Comparison of ENCODE assay signal across 13 mouse cellular contexts in the genomic region with DNA sequence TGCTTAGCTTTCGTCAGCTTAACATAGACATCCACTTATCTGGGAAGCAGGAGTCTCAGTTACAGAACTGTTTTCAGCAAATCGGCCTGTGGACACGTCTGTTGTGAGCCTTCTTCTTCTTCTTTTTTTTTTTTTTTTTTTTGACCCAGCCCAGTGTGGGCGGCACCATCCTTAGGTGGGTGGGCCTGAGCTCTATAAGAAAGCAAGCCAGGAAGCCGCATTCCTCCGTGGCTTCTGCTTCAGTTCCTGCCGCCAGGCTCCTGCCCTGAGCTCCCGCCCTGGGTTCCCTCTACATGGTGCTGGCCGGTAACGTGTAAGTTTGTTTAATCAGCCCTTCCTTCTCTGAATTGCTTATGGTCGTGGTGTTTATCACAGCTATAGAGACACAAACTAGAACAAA. TPM values are rescaled to one million over a fixed set of nuclear protein-coding genes. Genes with fewer than 3 reads are reported as not detected.
DNase-seq lines count a peak whose midpoint lies in the region; ATAC-seq and TF ChIP-seq lines count a peak whose summit lies in the region.
"Had no signal": no experiment of that assay in that cellular context is flagged by ENCODE, and none has a peak within 500 bp of the region (broad histone marks: within the 10 kb centered on the region; RNA-seq: fewer than 3 reads in every experiment).

No protein-coding gene starts in this region.

- no peak for DNase-seq in gastrocnemius, adult 2 months
- DNase-seq in gastrocnemius, adult 8-10 months (ENCODE audit: low spot score in 2 of 2) = no peak
- peak; percentile 25 for DNase-seq in T-cell, adult 2 months (ENCODE audit: low spot score)
- DNase-seq in lung, postnatal 4 days = no peak
- DNase-seq in layer of hippocampus, adult 18-20 months (ENCODE audit: low spot score in 2 of 2) = no peak
- DNase-seq: B cell, adult 2 months; cerebellum, adult 9-10 months had no signal

- ATAC-seq in inflammation-experienced regulatory T-cells, adult 6 months = peak; percentile 21
- no peak for ATAC-seq in intestine, postnatal 0 days

- H3K27ac ChIP-seq in gastrocnemius, adult 2 months = peak overlapping the region; percentile 89
- H3K27ac ChIP-seq in intestine, postnatal 0 days (ENCODE audit: low read depth, low read length) = no peak overlapping the region
- H3K27ac ChIP-seq: hindbrain, embryonic 10.5 days; kidney, embryonic 15.5 days had no signal

- intact Hi-C loops in gastrocnemius, adult 2 months (cut with DNase I) = no loop called here

- H3K4me2 ChIP-seq in myocyte (ENCODE audit: low read depth) = peak overlapping the region; percentile 99
- H3K4me2 ChIP-seq in intestine, postnatal 0 days (replicated peaks; ENCODE audit: low read depth) = no peak overlapping the region
- H3K4me2 ChIP-seq: embryonic facial prominence, embryonic 13.5 days; kidney, embryonic 15.5 days had no signal

- peak overlapping the region; percentile 22 for H3K4me3 ChIP-seq in gastrocnemius, adult 2 months
- H3K4me3 ChIP-seq in myocyte = peak overlapping the region; percentile 29
- H3K4me3 ChIP-seq in intestine, postnatal 0 days (ENCODE audit: low read depth, low read length) = no peak overlapping the region
- H3K4me3 ChIP-seq: embryonic facial prominence, embryonic 13.5 days; hindbrain, embryonic 10.5 days; kidney, embryonic 15.5 days had no signal

- H3K4me1 ChIP-seq in intestine, postnatal 0 days (replicated peaks; ENCODE audit: control insufficient read depth, insufficient read depth, low read length) = peaks cover 14% of the 10 kb centered on the region

- no peaks in the 10 kb centered on the region for H3K27me3 ChIP-seq in myocyte (ENCODE audit: control insufficient read depth, insufficient read depth, insufficient read length)
- H3K27me3 ChIP-seq in intestine, postnatal 0 days (replicated peaks; ENCODE audit: control insufficient read depth, insufficient read depth, low read length) = no peaks in the 10 kb centered on the region
- H3K27me3 ChIP-seq: embryonic facial prominence, embryonic 13.5 days; kidney, embryonic 15.5 days had no signal

- H3K9me3 ChIP-seq in intestine, postnatal 0 days (ENCODE audit: control insufficient read depth) = no peaks in the 10 kb centered on the region
- H3K9me3 ChIP-seq: embryonic facial prominence, embryonic 13.5 days; hindbrain, embryonic 10.5 days; kidney, embryonic 15.5 days had no signal

- WGBS in intestine, postnatal 0 days = 47% methylated on average over 11 of the region's 11 CpGs

- peak; percentile 92 for TF ChIP-seq POLR2A in myocyte (IDR thresholded peaks at IDR 0.05; ENCODE audit: insufficient read length, low read depth)

- no peaks in the 10 kb centered on the region for H3K36me3 ChIP-seq in myocyte (ENCODE audit: control insufficient read depth, insufficient read depth)
- no peaks in the 10 kb centered on the region for H3K36me3 ChIP-seq in intestine, postnatal 0 days (ENCODE audit: control insufficient read depth, insufficient read depth)
- H3K36me3 ChIP-seq: hindbrain, embryonic 10.5 days; kidney, embryonic 15.5 days had no signal

- H3K79me2 ChIP-seq in myocyte (ENCODE audit: control insufficient read depth, insufficient read depth) = peaks cover 95% of the 10 kb centered on the region

- no peak overlapping the region for H3ac ChIP-seq in myocyte (ENCODE audit: control insufficient read depth, insufficient read length)

- TF ChIP-seq CTCF in gastrocnemius, adult 2 months (IDR thresholded peaks at IDR 0.05) = no peak
- TF ChIP-seq CTCF in intestine, postnatal 0 days (IDR thresholded peaks at IDR 0.05; ENCODE audit: low read depth) = no peak

- H3K9ac ChIP-seq in intestine, postnatal 0 days (ENCODE audit: low read depth, low read length) = no peak overlapping the region
- H3K9ac ChIP-seq: embryonic facial prominence, embryonic 13.5 days; kidney, embryonic 15.5 days had no signal

TF ChIP-seq in myocyte, 11 proteins besides CTCF, POLR2A, EP300 and RAD21:
- TF ChIP-seq MYOD1 (IDR thresholded peaks at IDR 0.05; ENCODE audit: control insufficient read depth in 1 of 3, insufficient read length in 2 of 3, low read depth in 2 of 3) (no peak), USF1 (IDR thresholded peaks at IDR 0.05; ENCODE audit: low read depth) (no peak), MAX (IDR thresholded peaks at IDR 0.05; ENCODE audit: low read depth) (no peak), TCF12 (IDR thresholded peaks at IDR 0.05; ENCODE audit: insufficient read depth, poor library complexity, severe bottlenecking) (no peak), POLR2AphosphoS2 (IDR thresholded peaks at IDR 0.05; ENCODE audit: insufficient read length, low read depth) (peak; percentile 88)

RNA-seq across cellular contexts. Expression of a gene that starts 30.8 kb away (rescaled TPM):
- total RNA-seq in gastrocnemius, adult 2 months (2021) = 100 to 1,000 TPM; 282 to 352 TPM
- 100 to 1,000 TPM; 229 to 309 (median 276) TPM for total RNA-seq in gastrocnemius, adult 8-10 months (2022)
- polyA plus RNA-seq in inflammation-experienced regulatory T-cells, adult 6 months (2017; shearing (Covaris generic)) = 10 to 100 TPM; 42.4 to 57.5 (median 51.7) TPM
- 38.5 TPM for polyA plus RNA-seq in myocyte (2012; fragmentation: generic; extraction: Trizol)
- polyA plus RNA-seq in intestine, postnatal 0 days (2015; fragmentation: Nextera tagmentation; extraction: Ambion mirVana) = 94.4 and 99.0 TPM in 2 replicates
- 100 to 1,000 TPM; 246 to 260 TPM for total RNA-seq in layer of hippocampus, adult 18-20 months (2021)
